Mouse (Mus musculus): ENCODE measurements at regions not wholly inside any gene's neighbourhood (a gene's known extent, or its start where the extent isn't known, plus 50 kb on each side); places are given as distances from the start of the nearest gene placed in this dataset.

GRCm38 (mm10) chr8:126538136-126538535 lies 55.6 kb downstream of the Irf2bp2 start:
- intact Hi-C loops (cut with DNase I), result no loop called here
- DNase-seq, result no peak

DNA sequence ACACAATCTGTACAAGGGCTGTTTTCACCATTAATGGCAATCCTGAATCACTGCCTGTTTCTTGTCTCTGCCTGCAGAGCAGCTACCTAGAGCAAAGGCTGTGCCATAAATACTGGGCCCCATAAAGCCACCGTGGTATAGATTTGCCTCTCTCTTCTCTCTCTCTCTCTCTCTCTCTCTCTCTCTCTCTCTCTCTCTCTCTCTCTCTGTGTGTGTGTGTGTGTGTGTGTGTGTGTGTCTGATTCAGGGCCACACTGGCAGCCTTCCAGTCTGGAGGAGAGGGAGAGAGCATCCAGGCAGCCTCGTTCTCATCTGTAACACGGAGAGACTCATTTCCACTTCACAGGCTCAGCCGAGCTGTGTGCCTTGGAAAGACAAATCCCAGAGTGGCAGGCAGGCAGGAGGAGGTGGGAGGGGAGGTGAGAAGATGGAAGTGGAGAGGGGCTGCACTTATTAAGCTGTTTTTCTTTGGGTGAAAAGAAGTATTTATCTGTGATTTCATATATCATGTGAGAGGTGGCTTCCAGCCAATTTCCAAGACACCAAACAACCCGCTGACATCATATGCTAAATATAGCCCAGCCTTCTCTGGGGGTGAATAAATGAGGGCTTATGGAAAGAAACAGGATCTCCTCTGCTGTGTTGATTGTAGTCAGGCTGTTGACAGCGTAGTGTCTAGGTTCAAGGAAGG lies 56.7 kb downstream of the Irf2bp2 start:
- DNase-seq, result peak; percentile 76 to 84
- intact Hi-C loops (cut with DNase I), result no loop called here

- no peak for DNase-seq
- intact Hi-C loops (cut with DNase I), result no loop called here
These were observed 57.5 kb downstream of the Irf2bp2 start for GRCm38 (mm10) chr8:126536132-126536927.

GRCm38 (mm10) chr8:126532284-126532974 lies 57.6 kb upstream of the Tarbp1 start:
- intact Hi-C loops (cut with DNase I), result no loop called here
- peak in 1 of 2 experiments; percentile 62 for DNase-seq

DNA sequence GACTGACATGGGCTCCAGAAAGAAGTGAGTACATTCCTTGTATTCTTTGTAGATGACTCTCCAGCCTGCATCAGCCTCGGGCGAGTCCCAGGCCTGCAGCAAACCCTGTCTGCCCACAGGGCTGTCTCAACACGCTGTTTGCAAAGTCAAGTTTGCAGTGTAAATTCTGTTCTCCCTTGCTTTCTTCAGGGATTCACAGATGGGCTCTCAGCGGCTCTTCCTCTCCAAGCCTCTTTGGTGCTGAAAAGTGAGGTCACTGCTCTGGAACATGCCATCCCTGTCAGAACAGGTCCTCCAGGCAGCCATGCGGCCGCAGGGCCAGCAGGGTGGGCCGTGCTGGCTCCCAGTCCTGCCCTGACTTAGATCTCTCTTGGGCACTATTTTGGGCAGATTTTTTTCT lies 56.6 kb upstream of the Tarbp1 start:
- peak in 1 of 2 experiments; percentile 31 for DNase-seq
- intact Hi-C loops (cut with DNase I), result no loop called here

GRCm38 (mm10) chr8:126529409-126529808 lies 54.5 kb upstream of the Tarbp1 start:
- no peak for DNase-seq
- intact Hi-C loops (cut with DNase I), result loop anchor here (5.0 to 10.0 kb wide), 2 partner anchors 138 to 205 kb away; no protein-coding TSS in a partner anchor

GRCm38 (mm10) chr8:126528434-126529080 lies 53.7 kb upstream of the Tarbp1 start:
- intact Hi-C loops (cut with DNase I), result loop anchor here (5.0 to 10.0 kb wide), 2 partner anchors 139 to 206 kb away; no protein-coding TSS in a partner anchor
- peak in 1 of 2 experiments; percentile 12 for DNase-seq

DNA sequence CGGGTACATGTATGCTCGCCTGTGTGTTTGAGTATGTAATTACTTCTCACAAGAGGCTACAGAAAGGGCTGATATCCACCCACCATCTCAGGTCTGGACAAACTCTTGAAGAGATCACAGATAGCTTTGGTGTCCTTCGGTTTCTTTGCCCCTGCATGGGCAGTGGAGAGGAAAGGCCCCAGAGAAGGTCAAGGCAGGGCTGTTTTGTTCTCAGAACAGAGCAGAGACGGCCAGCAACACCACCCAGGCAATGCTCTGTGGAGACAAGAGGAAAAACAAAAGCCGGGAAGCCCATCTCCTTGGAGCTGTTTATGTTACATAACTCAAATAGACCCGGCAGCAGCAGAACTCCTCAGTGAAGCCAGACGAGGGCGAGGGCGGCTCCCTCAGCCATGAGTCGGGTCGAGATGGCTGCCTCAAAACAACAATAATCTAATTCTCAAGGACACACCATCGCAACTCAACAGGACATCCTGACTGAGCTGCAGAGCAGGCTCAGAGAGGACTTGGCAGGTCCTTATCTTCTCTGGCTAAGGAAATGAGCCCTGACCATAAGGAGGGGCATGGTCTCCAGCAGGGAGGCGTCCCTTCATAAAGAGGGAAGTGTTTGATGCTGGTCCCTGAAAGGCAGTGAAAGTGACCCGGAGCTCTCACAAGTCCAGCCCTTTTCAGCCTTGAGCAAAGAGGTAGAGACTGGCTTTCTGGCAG lies 52.2 kb upstream of the Tarbp1 start:
- intact Hi-C loops (cut with DNase I), result loop anchor here (2.0 to 10.0 kb wide), 4 partner anchors 28 to 208 kb away; no protein-coding TSS in a partner anchor
- peak; percentile 78 to 79 for DNase-seq

- intact Hi-C loops (cut with DNase I), result loop anchor here (5.0 to 10.0 kb wide), 2 partner anchors 142 to 209 kb away; no protein-coding TSS in a partner anchor
- peak in 1 of 2 experiments; percentile 51 for DNase-seq
These were observed 50.7 kb upstream of the Tarbp1 start for GRCm38 (mm10) chr8:126525575-126525974.

All from heart, postnatal 14 days (tissue).